Mouse (Mus musculus): ENCODE measurements around the gene Hist1h2bf.

GRCm38 (mm10) chr13:23564482-23564881 is 9.5 kb downstream of the Hist1h2bf start:
- TF ChIP-seq CTCF (IDR thresholded peaks at IDR 0.05) (no peak), POLR2A (IDR thresholded peaks at IDR 0.05; ENCODE audit: insufficient read depth, low read depth, low read length) (no peak)
